Mouse (Mus musculus) thymus, adult 2 months (tissue): ENCODE results near the gene Bcl11b.

Experiments
- CTCF ChIP-seq: fragments of 200-500 bp; IDR thresholded peaks from 2 replicates; pipeline ENCODE4 v1.5.1; 2012; ENCODE audit warnings: mild to moderate bottlenecking, control low read depth, low read length, moderate library complexity, borderline replicate concordance; ENCODE audit not compliant: control insufficient read depth, poor library complexity, insufficient read depth; ENCODE audit errors: extremely low read depth
- POLR2A ChIP-seq: fragments of 200-500 bp; IDR thresholded peaks from 2 replicates; pipeline ENCODE4 v1.6.1; 2012; ENCODE audit warnings: mild to moderate bottlenecking, low read length, control low read depth, moderate library complexity; ENCODE audit not compliant: control insufficient read depth, poor library complexity, insufficient read depth; ENCODE audit errors: extremely low read depth

GRCm38 (mm10) chr12:108050996-108051395 is 47.6 kb upstream of the Bcl11b start:
- TF ChIP-seq CTCF: no peak
- no peak for TF ChIP-seq POLR2A
